Mouse (Mus musculus): Measurements from ENCODE around the gene Chrna3. TPM values are rescaled to one million over a fixed set of nuclear protein-coding genes. Genes with fewer than 3 reads are reported as not detected.

Chrna3 gene
- polyA plus RNA-seq (2021) = 0.03 TPM

DNA sequence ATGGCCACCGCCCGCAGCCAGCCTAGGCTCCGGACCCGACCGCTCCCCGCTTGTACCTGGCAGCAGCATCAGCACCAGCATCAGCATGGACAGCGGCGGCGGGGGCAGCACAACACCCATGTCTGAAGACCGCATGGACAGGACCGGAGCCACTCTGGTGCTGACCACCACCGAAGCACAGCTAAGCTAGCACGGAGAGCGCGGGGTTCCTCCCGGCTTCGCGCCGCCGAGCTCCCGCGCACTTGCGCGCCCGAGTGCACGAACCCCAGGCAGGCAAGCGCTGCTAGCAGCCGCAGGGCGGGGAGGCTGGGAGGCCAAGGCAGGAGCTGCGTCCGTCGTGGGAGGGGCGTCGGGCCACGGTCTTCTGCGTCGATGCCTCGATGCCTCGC is at the start of gene Chrna3:
TSS of gene Chrna3 (minus strand) at position 288 of the 389 bp plus-strand sequence.
- no peak for TF ChIP-seq CTCF (IDR thresholded peaks at IDR 0.05)
- CTCF ChIA-PET = no interaction called here
- DNase-seq (ENCODE audit: low read depth, low spot score) (no peak), ATAC-seq (peak; percentile 22)
- POLR2A ChIA-PET = interaction anchor here (0.6 kb wide), 1 partner anchor 20 kb away, joined by 6 read pairs; no protein-coding TSS in a partner anchor
- in situ Hi-C loops (cut with MboI; ENCODE audit: low pct_unique_long_range_greater_than_20kb) = loop anchor here (10.0 kb wide), 1 partner anchor 289 kb away; no protein-coding TSS in a partner anchor
- peaks cover 36% of the 10 kb centered on the region for H3K27me3 ChIP-seq

DNA sequence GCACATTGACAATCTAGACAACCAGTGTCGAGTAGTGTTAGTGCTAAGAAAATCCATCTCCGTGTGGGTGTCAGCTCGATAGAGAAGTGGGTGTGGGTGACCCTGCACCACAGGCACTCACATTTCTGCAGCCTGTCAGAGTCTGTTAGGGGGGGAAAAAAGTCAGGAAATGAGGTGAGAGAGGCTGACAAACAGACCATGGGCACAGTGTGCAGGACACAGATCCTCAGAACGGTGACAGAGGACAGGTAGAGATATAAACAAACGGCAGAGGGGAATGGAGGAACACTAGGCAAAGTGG is 41.6 kb upstream of the Chrna3 start:
- in situ Hi-C loops (cut with MboI; ENCODE audit: low pct_unique_long_range_greater_than_20kb) = no loop called here
- ChIA-PET POLR2A (interaction anchor here (1.2 kb wide), 1 partner anchor 12 kb away, joined by 4 read pairs; no protein-coding TSS in a partner anchor), CTCF (interaction anchor here (0.8 to 2.0 kb wide), 6 partner anchors 9 to 36 kb away, joined by 3 to 7 read pairs (median 4); no protein-coding TSS in a partner anchor)
- H3K27me3 ChIP-seq = no peaks in the 10 kb centered on the region
- ATAC-seq (no peak), DNase-seq (ENCODE audit: low read depth, low spot score) (no peak)
- TF ChIP-seq CTCF (IDR thresholded peaks at IDR 0.05) = no peak

DNA sequence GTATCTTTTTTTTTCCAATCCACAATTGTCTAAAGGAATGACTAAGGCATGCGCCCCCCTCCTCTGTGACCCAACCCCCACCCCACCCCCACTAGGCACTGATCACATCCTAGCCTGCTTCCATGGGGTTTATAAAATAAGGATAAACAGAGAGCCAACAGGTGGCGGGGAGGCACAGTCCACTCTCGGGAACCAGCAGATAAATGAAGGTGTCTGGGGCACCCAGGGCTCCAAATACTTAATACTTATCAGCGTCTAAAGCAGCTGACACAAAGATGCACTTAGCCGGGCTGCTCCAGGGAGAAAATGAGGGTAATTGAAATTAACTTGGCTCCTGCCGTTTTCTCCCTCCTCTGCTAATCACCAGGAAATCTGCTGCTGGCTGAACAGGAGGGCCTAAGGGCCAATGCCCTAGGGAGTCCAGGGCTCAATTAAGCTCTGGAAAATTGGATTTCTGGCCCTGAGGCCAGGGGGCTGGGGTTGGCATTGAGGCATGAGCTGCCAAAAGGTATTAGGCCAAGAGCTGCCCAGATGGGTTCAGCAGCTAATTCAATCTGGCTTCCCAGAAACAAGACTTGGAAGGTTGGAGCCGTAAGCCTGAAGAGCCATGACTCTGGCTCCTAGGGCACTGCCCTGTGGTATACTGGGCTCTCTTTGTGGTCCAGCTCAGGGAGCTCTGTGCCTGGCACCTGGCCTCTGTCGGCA is 41.0 kb upstream of the Chrna3 start:
- POLR2A ChIA-PET = interaction anchor here (1.2 to 1.5 kb wide), 3 partner anchors 10 to 14 kb away, joined by 3 to 5 read pairs (median 4); no protein-coding TSS in a partner anchor
- CTCF ChIA-PET = interaction anchor here (0.8 to 2.0 kb wide), 7 partner anchors 9 to 43 kb away, joined by 3 to 7 read pairs (median 4); no protein-coding TSS in a partner anchor
- no peaks in the 10 kb centered on the region for H3K27me3 ChIP-seq
- ATAC-seq (no peak), DNase-seq (ENCODE audit: low read depth, low spot score) (no peak)
- no peak for TF ChIP-seq CTCF (IDR thresholded peaks at IDR 0.05)
- in situ Hi-C loops (cut with MboI; ENCODE audit: low pct_unique_long_range_greater_than_20kb) = no loop called here

DNA sequence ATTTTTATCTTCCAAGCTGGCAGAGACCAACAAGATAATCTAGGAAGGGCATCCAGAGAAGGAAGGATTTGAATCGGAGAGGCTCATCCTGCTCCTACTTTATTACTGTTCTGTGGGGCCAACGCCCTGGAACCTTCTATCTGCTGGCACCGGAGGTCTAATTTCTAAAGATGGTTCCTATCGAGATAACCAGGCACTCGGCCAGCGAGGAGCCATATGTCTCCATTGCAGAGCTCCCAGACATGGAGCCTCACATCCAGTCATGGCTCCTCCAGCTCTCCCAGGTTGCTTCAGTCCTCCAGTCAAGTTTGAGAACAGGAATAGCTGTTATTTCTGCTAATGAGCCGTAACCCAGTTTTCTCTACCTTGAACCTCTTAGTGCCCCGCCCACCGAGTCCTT is 38.9 kb upstream of the Chrna3 start:
- ChIA-PET POLR2A (no interaction called here), CTCF (no interaction called here)
- TF ChIP-seq CTCF (IDR thresholded peaks at IDR 0.05) = no peak
- no peaks in the 10 kb centered on the region for H3K27me3 ChIP-seq
- DNase-seq (ENCODE audit: low read depth, low spot score) (no peak), ATAC-seq (no peak)
- in situ Hi-C loops (cut with MboI; ENCODE audit: low pct_unique_long_range_greater_than_20kb) = no loop called here

DNA sequence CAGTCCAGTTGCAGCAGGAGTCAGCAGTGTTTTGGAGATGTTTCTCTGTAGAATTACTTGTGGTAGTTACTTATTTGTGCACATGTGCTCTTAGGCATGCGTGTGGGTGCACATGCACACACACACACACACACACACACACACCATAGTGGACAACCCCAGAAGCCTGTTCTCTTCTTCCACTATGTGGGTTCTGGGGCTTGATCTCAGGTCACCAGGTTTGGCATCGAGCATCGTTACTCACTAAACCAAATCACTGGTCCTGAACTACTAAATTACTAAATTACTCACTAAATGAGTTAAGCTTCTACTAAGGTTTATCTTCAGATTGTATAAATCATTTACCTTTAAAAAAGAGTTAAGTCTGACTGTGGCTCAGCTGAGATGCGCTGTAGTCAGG is 31.7 kb upstream of the Chrna3 start:
- TF ChIP-seq CTCF (IDR thresholded peaks at IDR 0.05) = no peak
- ATAC-seq = peak; percentile 57
- H3K27me3 ChIP-seq = no peaks in the 10 kb centered on the region
- no peak for DNase-seq (ENCODE audit: low read depth, low spot score)
- ChIA-PET CTCF (interaction anchor here (1.6 to 4.0 kb wide), 4 partner anchors 10 to 52 kb away, joined by 4 to 13 read pairs (median 6); no protein-coding TSS in a partner anchor), POLR2A (interaction anchor here (0.6 to 1.4 kb wide), 3 partner anchors 9 to 43 kb away, joined by 3 to 4 read pairs (median 3); no protein-coding TSS in a partner anchor)
- in situ Hi-C loops (cut with MboI; ENCODE audit: low pct_unique_long_range_greater_than_20kb) = no loop called here

DNA sequence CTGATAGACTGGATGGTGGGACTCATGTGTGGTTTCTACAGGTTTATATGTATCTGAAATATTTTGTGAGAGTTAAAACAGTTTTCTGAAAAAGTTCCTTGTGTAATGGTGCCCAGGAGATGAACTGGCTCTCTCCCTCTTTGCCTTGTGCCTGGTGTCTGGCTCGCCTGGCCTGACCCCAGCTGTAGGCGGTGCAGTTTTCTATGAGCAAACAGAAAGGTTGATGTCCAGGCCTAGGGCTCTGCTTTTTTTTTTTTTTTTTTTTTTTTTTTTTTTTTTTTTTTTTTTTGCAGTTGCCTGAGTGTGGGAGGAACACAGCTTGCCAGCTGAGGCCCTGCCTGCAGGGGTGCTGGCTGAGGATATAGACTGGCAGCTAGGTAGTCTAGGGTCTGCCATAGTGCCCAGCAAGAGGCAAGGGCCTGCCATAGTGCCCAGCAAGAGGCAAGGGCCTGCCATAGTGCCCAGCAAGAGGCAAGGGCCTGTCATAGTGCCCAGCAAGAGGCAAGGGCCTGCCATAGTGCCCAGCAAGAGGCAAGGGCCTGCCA is 29.1 kb upstream of the Chrna3 start:
- in situ Hi-C loops (cut with MboI; ENCODE audit: low pct_unique_long_range_greater_than_20kb) = no loop called here
- CTCF ChIA-PET = interaction anchor here (2.0 kb wide), 1 partner anchor 256 kb away, joined by 4 read pairs; no protein-coding TSS in a partner anchor

DNA sequence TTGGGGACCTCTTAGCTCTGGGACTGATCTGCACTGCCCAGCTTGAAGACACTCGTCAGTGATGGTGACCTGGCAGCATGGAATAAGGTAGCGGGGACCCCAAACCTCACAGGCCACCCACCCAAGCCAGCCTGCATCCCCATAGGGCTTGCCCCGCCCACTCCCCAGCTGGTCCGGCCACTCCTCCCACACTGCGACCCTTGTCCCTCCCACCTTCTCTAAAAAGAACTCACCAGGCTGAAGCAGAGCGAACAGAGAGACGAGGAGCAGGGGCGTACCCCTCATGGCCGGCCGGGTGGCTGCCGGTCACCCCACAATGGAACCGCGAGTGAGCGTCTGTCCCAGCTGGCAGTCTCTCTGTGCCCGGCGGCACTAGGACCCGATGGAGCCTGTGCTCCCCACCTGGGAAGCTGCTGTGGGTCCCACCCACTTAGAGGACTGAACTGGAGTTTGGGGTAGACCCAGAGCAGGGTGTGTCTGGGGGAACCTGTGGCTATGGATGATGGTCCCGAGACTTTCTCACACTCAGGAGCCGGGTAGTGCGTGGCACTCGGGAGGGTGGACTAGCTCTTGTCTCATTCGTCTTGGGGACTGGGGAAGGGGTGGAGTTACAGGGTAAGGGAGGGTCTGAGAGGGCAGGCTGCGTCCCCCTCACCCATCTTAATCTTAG is 22.0 kb upstream of the Chrna3 start, which contains the start of gene Chrnb4:
TSS of gene Chrnb4 (minus strand) at position 569 of the 670 bp plus-strand sequence.
- POLR2A ChIA-PET = interaction anchor here (0.8 kb wide), 1 partner anchor 62 kb away, joined by 3 read pairs; no protein-coding TSS in a partner anchor
- DNase-seq (ENCODE audit: low read depth, low spot score) (no peak), ATAC-seq (no peak)
- H3K27me3 ChIP-seq = peaks cover 15% of the 10 kb centered on the region
- TF ChIP-seq CTCF (IDR thresholded peaks at IDR 0.05) = no peak
- CTCF ChIA-PET = interaction anchor here (1.2 to 4.9 kb wide), 5 partner anchors 56 to 346 kb away, joined by 4 to 54 read pairs (median 12); no protein-coding TSS in a partner anchor
- in situ Hi-C loops (cut with MboI; ENCODE audit: low pct_unique_long_range_greater_than_20kb) = loop anchor here (5.0 kb wide), 1 partner anchor 64 kb away; no protein-coding TSS in a partner anchor

More for the DNA sequence above, 29.1 kb upstream of the Chrna3 start:
- ATAC-seq (no peak), DNase-seq (ENCODE audit: low read depth, low spot score) (no peak)
- POLR2A ChIA-PET = no interaction called here
- TF ChIP-seq CTCF (IDR thresholded peaks at IDR 0.05) = no peak
- no peaks in the 10 kb centered on the region for H3K27me3 ChIP-seq

DNA sequence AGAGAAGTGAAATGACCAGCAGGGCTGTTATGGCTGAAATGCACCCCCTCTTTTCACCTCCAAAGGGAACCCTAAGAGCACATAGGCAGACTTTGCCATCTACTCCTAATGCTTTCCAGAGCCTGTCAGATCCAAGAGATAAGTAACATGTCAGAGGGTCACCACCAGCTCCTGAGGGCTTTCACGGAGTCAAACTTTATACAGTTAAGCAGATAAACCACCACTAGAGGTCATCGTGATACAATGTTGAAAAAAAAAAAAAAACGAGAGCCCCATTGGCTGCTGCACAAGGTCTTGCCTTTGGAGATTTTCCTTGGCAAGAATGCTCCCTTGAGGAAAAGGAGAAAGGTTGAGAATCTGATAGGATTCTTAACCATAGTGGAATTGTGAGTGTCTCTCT is 20.4 kb upstream of the Chrna3 start:
- ChIA-PET CTCF (interaction anchor here (0.6 to 4.9 kb wide), 12 partner anchors 9 to 265 kb away, joined by 3 to 54 read pairs (median 4); no protein-coding TSS in a partner anchor), POLR2A (interaction anchor here (0.6 kb wide), 1 partner anchor 20 kb away, joined by 6 read pairs; the partner anchor contains the start of gene Chrna3)
- in situ Hi-C loops (cut with MboI; ENCODE audit: low pct_unique_long_range_greater_than_20kb) = loop anchor here (5.0 kb wide), 1 partner anchor 66 kb away; no protein-coding TSS in a partner anchor
- no peak for ATAC-seq
- no peak for DNase-seq (ENCODE audit: low read depth, low spot score)
- peaks cover 15% of the 10 kb centered on the region for H3K27me3 ChIP-seq
- TF ChIP-seq CTCF (IDR thresholded peaks at IDR 0.05) = peak; percentile 62

DNA sequence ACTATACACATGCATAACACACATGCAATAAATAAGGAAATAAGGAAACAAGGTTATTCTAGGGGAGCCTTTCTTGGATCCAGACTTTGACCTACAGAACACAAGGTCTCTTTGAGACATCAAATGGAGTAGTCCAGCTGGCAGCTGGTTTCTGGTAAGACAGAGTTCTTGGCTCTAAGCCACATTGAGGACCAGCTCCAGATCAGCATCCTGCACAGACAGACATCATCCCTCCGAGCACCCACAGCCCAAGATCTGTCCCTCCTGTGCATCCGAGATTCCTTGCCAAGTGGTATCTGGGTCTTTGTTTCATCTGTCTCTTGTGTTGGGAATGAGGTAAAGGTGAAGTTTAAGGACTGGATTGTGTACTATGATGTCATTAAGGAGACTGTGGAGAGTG is 18.6 kb upstream of the Chrna3 start:
- DNase-seq (ENCODE audit: low read depth, low spot score) (no peak), ATAC-seq (no peak)
- CTCF ChIA-PET = interaction anchor here (1.3 to 4.9 kb wide), 3 partner anchors 23 to 64 kb away, joined by 3 to 54 read pairs (median 4); no protein-coding TSS in a partner anchor
- peaks cover 15% of the 10 kb centered on the region for H3K27me3 ChIP-seq
- in situ Hi-C loops (cut with MboI; ENCODE audit: low pct_unique_long_range_greater_than_20kb) = loop anchor here (5.0 kb wide), 1 partner anchor 67 kb away; no protein-coding TSS in a partner anchor
- no peak for TF ChIP-seq CTCF (IDR thresholded peaks at IDR 0.05)
- POLR2A ChIA-PET = no interaction called here

DNA sequence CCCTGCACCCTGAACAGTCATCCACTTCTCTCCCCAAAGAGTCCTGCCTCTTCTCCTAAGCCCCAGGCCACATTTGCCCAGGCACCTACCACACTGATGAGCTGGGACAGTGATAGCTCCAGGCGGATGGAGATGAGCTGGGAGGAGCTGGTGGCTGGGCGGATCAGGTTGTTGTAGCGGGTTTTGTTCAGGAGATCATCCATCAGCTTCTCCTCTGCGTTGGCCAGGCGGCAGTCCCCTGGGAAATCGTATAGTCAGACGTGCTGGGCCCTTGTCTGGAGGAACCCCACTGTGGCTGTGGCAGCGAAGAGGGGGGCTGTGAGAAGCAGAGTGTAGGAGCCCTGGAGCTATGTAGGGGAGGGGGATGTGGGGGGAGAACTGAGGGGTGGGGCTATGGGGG is 17.3 kb upstream of the Chrna3 start:
- in situ Hi-C loops (cut with MboI; ENCODE audit: low pct_unique_long_range_greater_than_20kb) = no loop called here
- no peak for ATAC-seq

More for the DNA sequence above, 17.3 kb upstream of the Chrna3 start:
- peaks cover 15% of the 10 kb centered on the region for H3K27me3 ChIP-seq
- DNase-seq (ENCODE audit: low read depth, low spot score) = no peak
- ChIA-PET CTCF (interaction anchor here (1.2 to 1.5 kb wide), 2 partner anchors 10 to 67 kb away, joined by 4 to 5 read pairs; no protein-coding TSS in a partner anchor), POLR2A (interaction anchor here (0.6 kb wide), 1 partner anchor 282 kb away, joined by 3 read pairs; no protein-coding TSS in a partner anchor)
- TF ChIP-seq CTCF (IDR thresholded peaks at IDR 0.05) = no peak

Measured in Patski (cell line).